Mouse (Mus musculus) stomach, postnatal 0 days (tissue): ENCODE data around the gene Lmcd1.

Source experiments
- CTCF ChIP-seq: IDR thresholded peaks from 2 replicates; pipeline ENCODE4 v1.5.1; 2016; ENCODE audit warnings: antibody characterized with exemption, low read depth, mild to moderate bottlenecking, moderate library complexity
- EP300 ChIP-seq: optimal IDR thresholded peaks from 2 replicates; pipeline ENCODE3; 2016; ENCODE audit warnings: antibody characterized with exemption

DNA sequence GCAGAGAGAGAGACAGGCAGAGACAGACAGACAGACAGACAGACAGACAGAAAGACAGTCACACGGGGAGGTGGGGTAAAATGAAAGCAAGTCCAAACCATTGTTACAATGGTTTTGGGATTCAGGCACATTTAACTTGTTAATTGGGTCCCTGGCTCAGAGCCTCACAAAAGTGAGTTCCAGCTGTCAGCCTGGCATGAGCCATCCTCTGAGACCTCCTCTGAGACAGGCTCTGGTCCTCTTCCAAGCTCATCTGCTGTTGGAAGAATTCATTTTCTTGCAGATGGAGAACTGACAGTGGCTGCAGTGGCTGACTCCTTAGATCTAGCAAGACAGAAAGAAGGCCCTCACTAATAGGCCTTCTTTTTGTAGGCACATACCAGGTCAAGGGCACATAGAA is 6.9 kb upstream of the Lmcd1 start:
- no peak for TF ChIP-seq CTCF
- TF ChIP-seq EP300: no peak
